Mouse (Mus musculus) midbrain, postnatal 0 days (tissue): ENCODE measurements at regions not wholly inside any gene's neighbourhood (a gene's known extent, or its start where the extent isn't known, plus 50 kb on each side); places are given as distances from the start of the nearest gene placed in this dataset.

ENCODE experiments used
- ATAC-seq: fragments of 200-750 bp; cut with Nextera tagmentation; 2 replicates; pipeline ENCODE4 v1.8.0; 2017; ENCODE audit warnings: moderate number of reproducible peaks, mild to moderate bottlenecking, moderate TSS enrichment, moderate library complexity; ENCODE audit not compliant: low FRiP score
- DNase-seq: peaks from one replicate; pipeline ENCODE4 v3.0.0-alpha.2; 2015; ENCODE audit warnings: low spot score
- H3K27ac ChIP-seq: fragments of 300-500 bp; sonication (generic); 2 replicates; pipeline ENCODE4 v1.5.1; 2014; ENCODE audit warnings: low read depth, mild to moderate bottlenecking, low read length, mixed read lengths
- H3K27me3 ChIP-seq: fragments of 300-500 bp; sonication (generic); 2 replicates; pipeline ENCODE4 v1.6.1; 2014; ENCODE audit warnings: low read length, control low read depth, mixed read lengths; ENCODE audit not compliant: insufficient read depth
- H3K36me3 ChIP-seq: fragments of 300-500 bp; sonication (generic); 2 replicates; pipeline ENCODE4 v1.6.1; 2014; ENCODE audit warnings: low read length, control low read depth, mixed read lengths; ENCODE audit not compliant: insufficient read depth
- H3K4me1 ChIP-seq: fragments of 300-500 bp; sonication (generic); 2 replicates; pipeline ENCODE4 v1.6.1; 2014; ENCODE audit warnings: mild to moderate bottlenecking, control low read depth, antibody characterized with exemption, low read length, mixed read lengths; ENCODE audit not compliant: insufficient read depth
- H3K4me2 ChIP-seq: fragments of 300-500 bp; sonication (generic); 2 replicates; pipeline ENCODE4 v1.6.1; 2014; ENCODE audit warnings: low read depth, mild to moderate bottlenecking, low read length, mixed read lengths; ENCODE audit not compliant: poor library complexity, severe bottlenecking
- H3K4me3 ChIP-seq: fragments of 300-500 bp; sonication (generic); 2 replicates; pipeline ENCODE4 v1.5.1; 2014; ENCODE audit warnings: low read depth, mild to moderate bottlenecking, low read length, moderate library complexity
- H3K9ac ChIP-seq: fragments of 300-500 bp; sonication (generic); replicated peaks from 2 replicates; pipeline ENCODE4 v1.6.1; 2014; ENCODE audit warnings: mild to moderate bottlenecking, low read length, moderate library complexity, mixed read lengths; ENCODE audit not compliant: poor library complexity, severe bottlenecking
- H3K9me3 ChIP-seq: fragments of 300-500 bp; sonication (generic); 2 replicates; pipeline ENCODE4 v1.6.1; 2016; ENCODE audit warnings: low read length, control low read depth
- CTCF ChIP-seq: IDR thresholded peaks from 2 replicates; pipeline ENCODE4 v1.5.1; 2016; ENCODE audit warnings: antibody characterized with exemption, mild to moderate bottlenecking
- WGBS: fragments of 180-500 bp; shearing (Covaris S2); extraction: QIAGEN DNeasy Blood & Tissue Kit; methylation state at CpG from one replicate; pipeline ENCODE4 v1.1.7; 2014; 5-methylcytosine and 5-hydroxymethylcytosine counted together

GRCm38 (mm10) chr7:125234911-125235310, 209.6 kb upstream of the Kdm8 start:
- WGBS = 32% methylated on average over 7 of the region's 7 CpGs
- no peak for ATAC-seq
- DNase-seq = no peak
- no peak overlapping the region for H3K27ac ChIP-seq
- no peaks in the 10 kb centered on the region for H3K27me3 ChIP-seq
- no peak for TF ChIP-seq CTCF
- H3K4me2 ChIP-seq = no peak overlapping the region
- no peaks in the 10 kb centered on the region for H3K36me3 ChIP-seq
- no peak overlapping the region for H3K9ac ChIP-seq
- H3K4me1 ChIP-seq = no peaks in the 10 kb centered on the region
- H3K9me3 ChIP-seq = no peaks in the 10 kb centered on the region
- no peak overlapping the region for H3K4me3 ChIP-seq

DNA sequence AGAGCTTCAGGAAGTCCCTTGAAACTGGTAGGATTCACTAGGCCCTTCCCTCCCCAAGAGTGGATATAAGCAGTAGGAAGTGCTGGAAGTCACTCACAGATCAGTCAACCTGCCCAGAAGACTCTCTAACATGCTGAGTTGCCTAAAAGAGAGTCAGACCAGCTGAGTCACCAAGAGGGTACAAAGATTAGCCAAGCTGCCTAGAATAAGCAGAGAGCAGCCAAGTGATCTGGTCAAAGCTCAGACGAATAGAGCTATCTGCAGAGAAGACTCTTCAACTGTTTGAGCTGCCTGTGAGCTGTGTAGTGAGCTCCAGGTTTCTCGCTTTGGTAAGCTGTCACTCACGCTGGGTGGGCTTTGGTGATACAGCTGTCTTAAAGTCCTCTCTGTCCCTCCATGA, 207.4 kb upstream of the Kdm8 start:
- Histone ChIP-seq H3K4me2 (no peak overlapping the region), H3K27me3 (no peaks in the 10 kb centered on the region), H3K27ac (no peak overlapping the region), H3K36me3 (no peaks in the 10 kb centered on the region), H3K4me1 (no peaks in the 10 kb centered on the region), H3K4me3 (no peak overlapping the region), H3K9ac (no peak overlapping the region), H3K9me3 (no peaks in the 10 kb centered on the region)
- no peak for TF ChIP-seq CTCF
- 84% methylated on average over 3 of the region's 3 CpGs for WGBS
- DNase-seq = no peak
- no peak for ATAC-seq

DNA sequence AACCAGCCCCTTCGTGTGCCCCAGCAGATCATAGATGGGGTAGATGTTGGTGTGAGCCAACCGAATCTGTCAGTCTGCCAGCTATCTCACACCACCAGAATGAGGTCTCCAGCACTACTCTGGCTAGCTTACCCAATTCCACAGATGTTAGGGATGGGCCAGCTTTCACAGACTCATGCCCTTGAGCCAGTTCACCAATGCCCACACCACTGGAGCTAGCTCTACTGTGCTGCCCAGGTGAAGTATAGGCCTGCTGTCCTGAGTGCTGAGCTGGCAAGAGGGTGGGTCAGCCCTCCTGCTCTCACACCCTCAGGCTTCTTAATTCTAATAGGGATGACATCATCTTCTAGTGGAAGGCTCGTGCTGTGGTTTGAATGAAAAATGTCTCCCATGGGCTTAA, 201.5 kb upstream of the Kdm8 start:
- no peaks in the 10 kb centered on the region for H3K27me3 ChIP-seq
- H3K9me3 ChIP-seq = no peaks in the 10 kb centered on the region
- no peak overlapping the region for H3K4me3 ChIP-seq
- no peaks in the 10 kb centered on the region for H3K4me1 ChIP-seq
- ATAC-seq (no peak), DNase-seq (no peak)
- H3K36me3 ChIP-seq = no peaks in the 10 kb centered on the region
- no peak for TF ChIP-seq CTCF
- no peak overlapping the region for H3K27ac ChIP-seq
- no peak overlapping the region for H3K4me2 ChIP-seq
- WGBS = 77% methylated on average over 3 of the region's 3 CpGs
- H3K9ac ChIP-seq = no peak overlapping the region

DNA sequence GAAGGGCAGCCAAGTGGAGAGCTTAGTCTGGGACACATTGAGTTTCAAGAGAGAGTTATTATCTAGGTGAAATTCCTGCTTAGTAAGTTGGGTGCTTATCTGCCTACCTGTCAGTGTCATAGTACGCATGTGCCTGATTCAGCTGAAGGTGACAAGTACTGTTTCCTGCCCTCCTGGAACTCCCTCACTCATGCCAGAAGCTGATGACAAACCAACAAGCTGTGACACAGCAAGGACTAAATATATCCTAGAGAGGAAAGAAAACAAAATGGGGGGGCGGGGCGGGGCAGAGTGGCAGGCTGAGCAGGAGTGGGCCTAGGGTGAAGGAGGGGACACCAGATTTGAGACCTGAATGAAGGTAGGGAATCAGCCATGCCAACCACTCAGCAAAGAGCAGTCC, 196.1 kb upstream of the Kdm8 start:
- H3K36me3 ChIP-seq = no peaks in the 10 kb centered on the region
- no peak for TF ChIP-seq CTCF
- no peak overlapping the region for H3K9ac ChIP-seq
- no peak for ATAC-seq
- no peak overlapping the region for H3K4me2 ChIP-seq
- H3K27ac ChIP-seq = no peak overlapping the region
- no peaks in the 10 kb centered on the region for H3K27me3 ChIP-seq
- DNase-seq = no peak
- H3K4me1 ChIP-seq = no peaks in the 10 kb centered on the region
- H3K9me3 ChIP-seq = no peaks in the 10 kb centered on the region
- no peak overlapping the region for H3K4me3 ChIP-seq
- 97% methylated on average over 3 of the region's 3 CpGs for WGBS

GRCm38 (mm10) chr7:125250385-125250784, 194.1 kb upstream of the Kdm8 start:
- H3K36me3 ChIP-seq = no peaks in the 10 kb centered on the region
- no peak overlapping the region for H3K27ac ChIP-seq
- peak; percentile 55 for TF ChIP-seq CTCF
- H3K27me3 ChIP-seq = no peaks in the 10 kb centered on the region
- H3K4me1 ChIP-seq = no peaks in the 10 kb centered on the region
- ATAC-seq (no peak), DNase-seq (no peak)
- H3K9ac ChIP-seq = no peak overlapping the region
- WGBS = 72% methylated on average over 2 of the region's 2 CpGs
- H3K4me2 ChIP-seq = no peak overlapping the region
- no peaks in the 10 kb centered on the region for H3K9me3 ChIP-seq
- no peak overlapping the region for H3K4me3 ChIP-seq

- DNase-seq = peak; percentile 70
Measured at GRCm38 (mm10) chr7:125250970-125251585, 193.4 kb upstream of the Kdm8 start.

More at GRCm38 (mm10) chr7:125250970-125251585, 193.4 kb upstream of the Kdm8 start:
- H3K4me3 ChIP-seq = no peak overlapping the region
- H3K27me3 ChIP-seq = no peaks in the 10 kb centered on the region
- H3K4me2 ChIP-seq = no peak overlapping the region
- no peak overlapping the region for H3K9ac ChIP-seq
- no peak for ATAC-seq
- no peaks in the 10 kb centered on the region for H3K9me3 ChIP-seq
- H3K4me1 ChIP-seq = no peaks in the 10 kb centered on the region
- WGBS = 59% methylated on average over 6 of the region's 6 CpGs
- no peaks in the 10 kb centered on the region for H3K36me3 ChIP-seq
- TF ChIP-seq CTCF = no peak
- no peak overlapping the region for H3K27ac ChIP-seq
